Mouse (Mus musculus) T-helper 1 cell (primary cell): ENCODE data around the gene Sox10.

Source experiments
- in situ Hi-C: fragments of 300-600 bp; cut with MboI, MseI; formaldehyde crosslinking; loops from one replicate; pipeline ENCODE4 v1.15.1; 2025; ENCODE audit warnings: high pct_unique_total_duplicates

Sox10 gene

GRCm38 (mm10) chr15:79124331-79124875 is 40.6 kb downstream of the Sox10 start:
- in situ Hi-C loops: no loop called here

- in situ Hi-C loops: no loop called here
Measured at GRCm38 (mm10) chr15:79123751-79124150, 41.3 kb downstream of the Sox10 start.

GRCm38 (mm10) chr15:79122546-79122945 is 42.5 kb downstream of the Sox10 start:
- in situ Hi-C loops: no loop called here

- in situ Hi-C loops: no loop called here
Measured at GRCm38 (mm10) chr15:79122119-79122518, 42.9 kb downstream of the Sox10 start.

GRCm38 (mm10) chr15:79119491-79119890 is 45.5 kb downstream of the Sox10 start:
- in situ Hi-C loops: no loop called here

- in situ Hi-C loops: no loop called here
Measured at GRCm38 (mm10) chr15:79115276-79115675, 49.8 kb downstream of the Sox10 start.

GRCm38 (mm10) chr15:79111774-79112173 is 53.3 kb downstream of the Sox10 start:
- in situ Hi-C loops: no loop called here

GRCm38 (mm10) chr15:79110528-79110927 is 54.5 kb downstream of the Sox10 start:
- in situ Hi-C loops: no loop called here

GRCm38 (mm10) chr15:79110031-79110430 is 55.0 kb downstream of the Sox10 start:
- in situ Hi-C loops: no loop called here

GRCm38 (mm10) chr15:79109321-79109934 is 55.6 kb downstream of the Sox10 start:
- in situ Hi-C loops: no loop called here

GRCm38 (mm10) chr15:79108421-79109320 is 56.4 kb downstream of the Sox10 start, which contains the start of gene Micall1:
Micall1 (plus strand) TSS chr15:79108898.
- in situ Hi-C loops: no loop called here

- in situ Hi-C loops: no loop called here
Measured at GRCm38 (mm10) chr15:79107966-79108365, 57.1 kb downstream of the Sox10 start.

GRCm38 (mm10) chr15:79105804-79106203 is 59.2 kb downstream of the Sox10 start:
- in situ Hi-C loops: no loop called here
